Mouse (Mus musculus): ENCODE measurements around the gene Nr2c2ap. TPM values are rescaled to one million over a fixed set of nuclear protein-coding genes. Genes with fewer than 3 reads are reported as not detected.

The Nr2c2ap gene
- total RNA-seq, 2 experiments from 2014 or later, result 18.5 to 27.4 TPM

GRCm38 (mm10) chr8:70118726-70119700 is 12.1 kb upstream of the Nr2c2ap start:
- DNase-seq (ENCODE audit: low spot score in 2 of 2), result peak; percentile 74 to 81
- intact Hi-C loops (cut with DNase I), result no loop called here

DNA sequence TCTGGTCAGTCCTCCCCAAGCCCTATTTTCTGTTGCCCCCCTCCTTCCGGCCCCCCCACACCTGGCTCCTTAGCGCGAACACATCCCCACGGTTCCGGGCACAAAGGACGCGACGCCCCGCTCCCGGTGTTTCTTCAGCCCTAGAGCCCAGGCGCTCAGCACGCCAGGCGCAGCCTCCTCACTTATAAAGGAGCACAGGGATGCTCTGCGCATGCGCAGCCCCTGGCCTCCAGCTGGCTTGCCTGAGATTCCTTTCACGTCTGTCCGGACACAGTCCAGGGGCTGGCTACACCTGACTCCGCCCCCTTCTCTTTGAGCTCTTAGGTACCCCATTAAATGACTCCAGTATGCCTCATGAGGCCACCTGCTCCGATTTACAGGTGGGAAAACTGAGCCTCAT is 10.5 kb upstream of the Nr2c2ap start, which contains the start of gene Ncan:
TSS of gene Ncan (minus strand) at position 207 of the 400 bp plus-strand sequence.
- intact Hi-C loops (cut with DNase I), result loop anchor here (10.0 kb wide), 1 partner anchor 206 kb away; no protein-coding TSS in a partner anchor
- peak; percentile 90 to 91 for DNase-seq (ENCODE audit: low spot score in 2 of 2)

GRCm38 (mm10) chr8:70122863-70123262 is 8.3 kb upstream of the Nr2c2ap start:
- DNase-seq (ENCODE audit: low spot score in 2 of 2), result no peak
- intact Hi-C loops (cut with DNase I), result loop anchor here (2.0 to 10.0 kb wide), 2 partner anchors 38 to 208 kb away; no protein-coding TSS in a partner anchor

DNA sequence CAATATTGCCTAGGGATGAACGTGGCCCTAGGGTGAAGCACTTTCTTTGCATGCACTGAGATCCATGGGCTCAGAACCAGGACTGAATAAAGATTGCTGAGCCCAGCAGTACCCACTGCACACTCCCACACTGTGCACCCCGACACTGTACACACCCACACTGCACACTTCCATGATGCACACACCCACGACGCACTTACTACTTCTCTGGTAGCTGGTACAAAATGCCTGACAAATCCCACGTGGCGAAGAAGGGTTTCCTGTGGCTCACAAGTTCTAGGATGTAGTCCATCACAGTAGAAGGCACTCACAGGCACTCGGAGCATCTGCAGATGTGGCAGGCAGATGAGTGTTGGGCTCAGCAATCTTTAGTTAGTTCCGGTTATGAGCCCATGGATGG is 6.1 kb upstream of the Nr2c2ap start:
- intact Hi-C loops (cut with DNase I), result loop anchor here (10.0 kb wide), 1 partner anchor 210 kb away; no protein-coding TSS in a partner anchor
- no peak for DNase-seq (ENCODE audit: low spot score in 2 of 2)

GRCm38 (mm10) chr8:70128435-70128834 is 2.7 kb upstream of the Nr2c2ap start:
- intact Hi-C loops (cut with DNase I), result loop anchor here (2.0 to 10.0 kb wide), 2 partner anchors 40 to 214 kb away; no protein-coding TSS in a partner anchor

GRCm38 (mm10) chr8:70129309-70129952 is 1.7 kb upstream of the Nr2c2ap start:
- intact Hi-C loops (cut with DNase I), result loop anchor here (2.0 to 10.0 kb wide), 2 partner anchors 41 to 215 kb away; no protein-coding TSS in a partner anchor
- peak; percentile 64 to 68 for DNase-seq (ENCODE audit: low spot score in 2 of 2)

More at GRCm38 (mm10) chr8:70128435-70128834, 2.7 kb upstream of the Nr2c2ap start:
- peak in 1 of 2 experiments; percentile 51 for DNase-seq (ENCODE audit: low spot score in 2 of 2)

DNA sequence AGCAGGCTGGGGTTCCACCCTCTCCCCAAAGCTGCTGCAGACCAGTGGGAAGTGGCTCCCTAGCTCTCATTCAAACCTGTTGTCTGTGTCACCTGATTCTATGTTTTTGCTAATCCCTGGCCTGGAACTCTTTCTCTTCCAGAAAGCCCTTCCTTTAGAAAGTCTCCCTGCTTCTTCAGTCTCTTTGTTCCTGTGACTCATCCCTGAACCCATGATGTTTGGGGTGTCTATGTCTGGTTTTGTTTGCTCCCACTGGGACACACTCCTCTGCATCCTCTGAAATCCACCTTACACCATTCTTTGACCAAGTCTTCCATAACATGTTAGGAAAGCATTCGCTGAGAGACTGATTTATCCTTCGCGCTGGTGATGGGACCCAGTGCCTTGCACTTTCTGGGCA is 1.1 kb upstream of the Nr2c2ap start:
- no peak for DNase-seq (ENCODE audit: low spot score in 2 of 2)
- intact Hi-C loops (cut with DNase I), result no loop called here

- intact Hi-C loops (cut with DNase I), result no loop called here
- no peak for DNase-seq (ENCODE audit: low spot score in 2 of 2)
Measured at GRCm38 (mm10) chr8:70134086-70134485, 3.0 kb downstream of the Nr2c2ap start.

GRCm38 (mm10) chr8:70134931-70135330 is 3.8 kb downstream of the Nr2c2ap start:
- intact Hi-C loops (cut with DNase I), result no loop called here
- DNase-seq (ENCODE audit: low spot score in 2 of 2), result no peak

- intact Hi-C loops (cut with DNase I), result no loop called here
- DNase-seq (ENCODE audit: low spot score in 2 of 2), result no peak
Measured at GRCm38 (mm10) chr8:70136591-70136990, 5.5 kb downstream of the Nr2c2ap start.

DNA sequence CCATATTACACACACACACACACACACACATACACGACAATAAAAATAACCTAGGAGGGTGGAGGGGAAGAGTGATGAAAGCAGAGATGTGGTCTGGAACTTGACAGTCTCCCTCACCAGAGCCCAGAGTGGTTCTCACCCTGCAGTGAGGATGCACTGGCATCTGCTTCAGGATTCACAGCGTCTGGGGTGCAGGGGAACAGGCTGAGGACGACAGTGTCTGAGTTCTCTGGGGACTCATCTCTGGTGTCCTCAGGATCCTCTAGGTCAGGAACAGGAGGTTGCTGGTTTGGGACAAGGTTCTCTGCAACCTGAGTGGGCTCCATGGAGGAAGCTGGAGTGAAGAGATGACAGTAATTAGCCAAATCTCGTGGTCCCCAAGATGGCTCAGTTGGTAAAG is 6.8 kb downstream of the Nr2c2ap start:
- intact Hi-C loops (cut with DNase I), result no loop called here
- DNase-seq (ENCODE audit: low spot score in 2 of 2), result no peak

DNA sequence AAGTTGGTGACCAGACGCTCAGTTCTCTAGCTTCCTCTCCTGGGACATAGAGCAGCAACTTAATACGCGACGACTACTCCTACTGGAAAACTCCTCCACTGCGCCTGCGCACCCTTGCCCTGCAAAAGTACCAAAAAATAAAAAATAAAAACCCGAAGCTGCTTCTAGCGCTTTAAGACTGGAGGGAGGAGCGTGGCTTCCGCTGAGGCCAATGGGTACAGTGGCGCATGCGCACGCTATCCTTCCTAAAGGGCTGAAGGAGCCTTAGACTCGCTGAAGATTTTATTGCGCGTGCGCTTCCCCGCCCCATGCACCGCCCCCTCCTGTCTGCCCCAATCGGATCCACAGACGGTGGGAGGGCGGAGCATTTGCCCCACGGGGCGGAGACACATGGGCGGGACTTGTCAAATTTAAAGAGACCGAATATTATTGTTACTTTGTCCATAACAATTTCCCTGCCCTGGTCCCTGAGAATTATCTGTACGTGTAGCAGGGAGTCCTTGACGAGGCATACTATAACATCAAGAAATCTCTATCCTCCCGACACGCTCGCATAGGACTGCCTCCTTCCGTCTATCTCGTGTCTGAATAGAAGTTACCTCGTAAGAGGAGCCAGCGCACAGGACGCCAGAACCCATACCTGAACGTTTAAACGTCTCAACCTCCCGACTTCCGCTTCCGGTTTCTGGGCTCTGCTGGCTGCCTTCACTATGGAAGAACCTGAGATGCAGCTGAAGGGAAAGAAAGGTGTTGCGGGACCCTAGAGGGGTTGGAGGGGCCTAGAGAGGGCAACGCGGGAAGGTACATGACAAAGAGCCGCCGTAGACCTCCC is 8.1 kb downstream of the Nr2c2ap start, which contains the start of the genes Rfxank, Borcs8 and Mef2b:
TSS of gene Rfxank (minus strand) at position 129 of the 832 bp plus-strand sequence.
TSS of gene Borcs8 (plus strand) at position 474 of the 832 bp plus-strand sequence.
TSS of gene Mef2b (plus strand) at position 686 of the 832 bp plus-strand sequence.
- peak; percentile 97 to 98 for DNase-seq (ENCODE audit: low spot score in 2 of 2)
- intact Hi-C loops (cut with DNase I), result no loop called here

GRCm38 (mm10) chr8:70139981-70140380 is 8.8 kb downstream of the Nr2c2ap start:
- intact Hi-C loops (cut with DNase I), result no loop called here
- no peak for DNase-seq (ENCODE audit: low spot score in 2 of 2)

DNA sequence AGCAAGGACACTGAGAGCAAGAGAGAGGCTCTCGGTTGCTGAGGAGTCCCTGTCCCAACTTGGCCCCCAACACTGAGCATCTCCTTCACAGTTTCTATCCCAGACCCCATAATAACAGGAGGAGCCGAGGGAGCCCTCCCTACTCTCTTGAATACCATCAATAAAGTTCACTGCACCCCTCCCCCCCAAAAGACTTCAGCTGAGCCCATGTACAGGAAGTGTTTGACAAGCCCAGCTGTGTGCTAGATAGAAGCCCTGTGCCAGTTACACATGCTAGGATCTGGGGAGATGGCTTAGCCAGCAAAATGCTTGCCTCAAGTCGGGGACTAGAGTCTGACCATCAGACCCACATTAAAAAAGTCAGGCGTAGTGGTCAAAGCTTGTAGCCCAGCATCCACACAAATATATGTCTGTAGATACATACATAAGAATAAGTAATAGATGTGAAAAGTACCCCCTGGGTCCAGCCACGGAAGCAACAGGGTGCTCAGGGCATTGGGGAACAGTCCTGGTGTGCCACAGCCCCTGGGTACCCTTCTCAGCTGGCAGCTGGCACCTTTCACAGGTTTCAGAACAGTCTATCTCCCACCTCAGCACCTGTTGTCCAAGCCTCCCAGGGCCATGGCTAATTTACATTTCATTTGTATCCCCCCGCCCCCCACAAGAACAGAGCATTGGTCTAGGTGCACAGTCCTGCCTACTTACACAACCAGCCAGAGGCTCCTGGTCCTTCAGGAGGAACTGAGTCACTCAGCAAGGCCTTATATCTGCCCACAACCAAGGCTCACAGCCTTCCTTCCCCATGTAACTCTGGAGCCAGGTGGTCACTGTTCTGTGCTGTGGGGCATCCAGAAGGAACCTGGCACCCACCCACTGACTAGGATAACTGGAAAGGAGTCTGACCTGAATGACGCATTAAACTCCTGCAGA is 16.8 kb downstream of the Nr2c2ap start:
- no peak for DNase-seq (ENCODE audit: low spot score in 2 of 2)
- intact Hi-C loops (cut with DNase I), result no loop called here

GRCm38 (mm10) chr8:70150158-70150557 is 19.0 kb downstream of the Nr2c2ap start:
- DNase-seq (ENCODE audit: low spot score in 2 of 2), result no peak
- intact Hi-C loops (cut with DNase I), result no loop called here

DNA sequence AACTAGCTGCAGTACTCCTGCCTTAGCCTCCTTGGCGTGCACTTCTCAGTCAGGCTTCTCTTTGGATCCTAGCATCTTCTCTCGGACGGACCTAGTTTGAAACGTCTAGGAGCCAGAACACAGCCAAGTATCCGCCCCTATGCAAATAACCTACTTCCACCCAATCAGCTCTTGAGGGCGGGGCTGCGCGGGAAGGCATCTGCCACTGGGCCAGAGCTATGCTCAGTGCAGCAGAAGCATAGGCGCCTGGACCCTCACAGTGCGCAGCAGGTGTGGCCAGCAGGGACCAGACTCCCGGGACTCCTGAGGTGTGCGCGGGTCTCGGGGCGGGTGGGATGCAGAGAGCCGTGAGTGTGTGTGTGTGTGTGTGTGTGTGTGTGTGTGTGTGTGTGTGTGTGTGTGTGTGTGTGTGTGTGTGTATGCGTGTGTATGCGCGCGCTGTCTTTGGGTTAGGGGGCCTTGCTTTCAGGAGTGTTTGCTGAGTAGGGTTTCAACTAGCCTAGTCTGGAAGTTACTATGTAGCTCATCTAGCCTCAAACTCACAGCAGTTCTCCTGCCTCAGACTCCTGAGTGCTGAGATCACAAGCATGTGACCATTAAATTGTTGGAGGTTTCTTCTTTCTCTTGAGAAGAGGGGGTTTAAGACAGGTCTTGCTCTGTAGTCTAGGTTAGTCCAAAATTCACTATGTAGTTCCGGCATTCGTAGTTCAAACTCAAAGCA is 21.6 kb downstream of the Nr2c2ap start:
- intact Hi-C loops (cut with DNase I), result no loop called here
- DNase-seq (ENCODE audit: low spot score in 2 of 2), result peak; percentile 21 to 22

GRCm38 (mm10) chr8:70157240-70157800 is 26.2 kb downstream of the Nr2c2ap start:
- intact Hi-C loops (cut with DNase I), result no loop called here
- DNase-seq (ENCODE audit: low spot score in 2 of 2), result no peak
